Mouse (Mus musculus): ENCODE data around the gene Pxn.

The Pxn gene

GRCm38 (mm10) chr5:115506454-115507201, at the start of gene Pxn:
Gene Pxn (plus strand): TSS chr5:115506676.
- DNase-seq: peak; percentile 93

GRCm38 (mm10) chr5:115458918-115459317, 47.6 kb upstream of the Pxn start:
- DNase-seq: no peak

- DNase-seq: no peak
These were observed 41.9 kb upstream of the Pxn start for GRCm38 (mm10) chr5:115464408-115465115.

- DNase-seq: no peak
These were observed 40.6 kb upstream of the Pxn start, which contains the start of gene Pla2g1b for GRCm38 (mm10) chr5:115465642-115466420. Gene Pla2g1b (plus strand): TSS chr5:115466262.

- DNase-seq: no peak
These were observed 36.7 kb upstream of the Pxn start for GRCm38 (mm10) chr5:115469791-115470190.

- DNase-seq: peak; percentile 52
These were observed 35.5 kb upstream of the Pxn start for GRCm38 (mm10) chr5:115470766-115471531.

- no peak for DNase-seq
These were observed 33.3 kb upstream of the Pxn start for GRCm38 (mm10) chr5:115473191-115473590.

GRCm38 (mm10) chr5:115474174-115474828, 32.2 kb upstream of the Pxn start:
- DNase-seq: no peak

- DNase-seq: no peak
These were observed 31.0 kb upstream of the Pxn start for GRCm38 (mm10) chr5:115475337-115476106.

GRCm38 (mm10) chr5:115476107-115476727, 30.3 kb upstream of the Pxn start:
- no peak for DNase-seq

GRCm38 (mm10) chr5:115479561-115479960, 26.9 kb upstream of the Pxn start:
- DNase-seq: no peak

- no peak for DNase-seq
These were observed 26.4 kb upstream of the Pxn start for GRCm38 (mm10) chr5:115480101-115480500.

GRCm38 (mm10) chr5:115482390-115483265, 23.8 kb upstream of the Pxn start:
- no peak for DNase-seq

GRCm38 (mm10) chr5:115483385-115483784, 23.1 kb upstream of the Pxn start:
- no peak for DNase-seq

GRCm38 (mm10) chr5:115483947-115484920, 22.2 kb upstream of the Pxn start, which contains the start of gene Sirt4:
Gene Sirt4 (minus strand): TSS chr5:115484725.
- DNase-seq: peak; percentile 82

GRCm38 (mm10) chr5:115484996-115485395, 21.5 kb upstream of the Pxn start:
- no peak for DNase-seq

GRCm38 (mm10) chr5:115485489-115486205, 20.8 kb upstream of the Pxn start:
- no peak for DNase-seq

- DNase-seq: no peak
These were observed 19.8 kb upstream of the Pxn start for GRCm38 (mm10) chr5:115486726-115487125.
